Comparison of ENCODE assay signal across 13 mouse cellular contexts in the genomic region with DNA sequence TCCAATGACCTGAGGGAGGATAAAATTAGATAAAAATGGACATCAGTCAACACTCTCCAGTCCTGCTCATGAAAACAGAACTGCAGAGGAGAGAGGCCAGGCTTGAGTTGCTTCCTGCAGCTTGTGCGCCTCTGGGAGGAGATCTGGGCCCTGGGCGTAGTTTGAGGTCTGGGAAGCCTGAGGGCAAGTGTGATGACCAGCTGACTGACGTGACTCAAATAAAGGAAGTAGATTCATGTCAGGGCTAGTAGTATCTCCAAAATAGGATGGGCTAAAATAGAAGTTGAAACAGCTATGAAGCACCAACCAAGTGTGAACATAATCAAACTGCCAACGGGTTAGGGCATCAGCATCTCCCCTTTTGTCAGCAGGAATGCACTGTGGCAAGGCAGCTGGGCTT.
DNase-seq lines count a peak whose midpoint lies in the region; ATAC-seq lines count a peak whose summit lies in the region.
"Had no signal": no experiment of that assay in that cellular context is flagged by ENCODE, and none has a peak within 500 bp of the region (broad histone marks: within the 10 kb centered on the region; RNA-seq: fewer than 3 reads in every experiment).

No protein-coding gene starts in this region.

- peaks cover 6% of the 10 kb centered on the region; the same call in 1 of the 2 replicates for H3K4me1 ChIP-seq in kidney, embryonic 14.5 days (ENCODE audit: control insufficient read depth, insufficient read depth, low read length)
- H3K4me1 ChIP-seq in forebrain, embryonic 13.5 days: no peaks in the 10 kb centered on the region

- no peak overlapping the region for H3K4me3 ChIP-seq in kidney, embryonic 14.5 days (ENCODE audit: low read length)
- no peak overlapping the region for H3K4me3 ChIP-seq in forebrain, embryonic 13.5 days
- H3K4me3 ChIP-seq: embryonic facial prominence, embryonic 13.5 days; forebrain, embryonic 12.5 days; limb, embryonic 13.5 days; megakaryocyte, embryonic 14.5 days had no signal

- no peak overlapping the region for H3K27ac ChIP-seq in kidney, embryonic 14.5 days (ENCODE audit: low read depth, low read length)
- H3K27ac ChIP-seq in forebrain, embryonic 13.5 days: no peak overlapping the region
- H3K27ac ChIP-seq: embryonic facial prominence, embryonic 13.5 days; forebrain, embryonic 12.5 days; limb, embryonic 13.5 days had no signal

- H3K9ac ChIP-seq in kidney, embryonic 14.5 days (ENCODE audit: low read depth, low read length): no peak overlapping the region
- H3K9ac ChIP-seq in forebrain, embryonic 13.5 days: no peak overlapping the region
- H3K9ac ChIP-seq: embryonic facial prominence, embryonic 13.5 days; forebrain, embryonic 12.5 days; limb, embryonic 13.5 days had no signal

- WGBS in kidney, embryonic 14.5 days: 92% methylated on average over 4 of the region's 4 CpGs
- WGBS in forebrain, embryonic 13.5 days: 92% methylated on average over 4 of the region's 4 CpGs

- no peaks in the 10 kb centered on the region for H3K9me3 ChIP-seq in kidney, embryonic 14.5 days (ENCODE audit: control insufficient read depth, low read length)
- H3K9me3 ChIP-seq in forebrain, embryonic 13.5 days (replicated peaks): no peaks in the 10 kb centered on the region
- H3K9me3 ChIP-seq: embryonic facial prominence, embryonic 13.5 days; forebrain, embryonic 12.5 days; limb, embryonic 13.5 days; megakaryocyte, embryonic 14.5 days had no signal

- no peaks in the 10 kb centered on the region for H3K27me3 ChIP-seq in kidney, embryonic 14.5 days (ENCODE audit: control insufficient read depth, insufficient read depth, low read length)
- H3K27me3 ChIP-seq in forebrain, embryonic 13.5 days: no peaks in the 10 kb centered on the region
- H3K27me3 ChIP-seq: embryonic facial prominence, embryonic 13.5 days; forebrain, embryonic 12.5 days; limb, embryonic 13.5 days had no signal

- H3K4me2 ChIP-seq in kidney, embryonic 14.5 days (replicated peaks; ENCODE audit: low read depth, low read length): no peak overlapping the region
- no peak overlapping the region for H3K4me2 ChIP-seq in forebrain, embryonic 13.5 days
- H3K4me2 ChIP-seq: embryonic facial prominence, embryonic 13.5 days; forebrain, embryonic 12.5 days; limb, embryonic 13.5 days had no signal

- H3K36me3 ChIP-seq in kidney, embryonic 14.5 days (ENCODE audit: control insufficient read depth, insufficient read depth, low read length): no peaks in the 10 kb centered on the region
- H3K36me3 ChIP-seq in forebrain, embryonic 13.5 days (ENCODE audit: poor library complexity, severe bottlenecking): no peaks in the 10 kb centered on the region
- H3K36me3 ChIP-seq: embryonic facial prominence, embryonic 13.5 days; forebrain, embryonic 12.5 days; limb, embryonic 13.5 days had no signal

- ATAC-seq in kidney, embryonic 14.5 days (ENCODE audit: low FRiP score, low TSS enrichment): no peak
- no peak for ATAC-seq in forebrain, embryonic 13.5 days

- peak; percentile 13 for DNase-seq in kidney, adult 11 months
- peak; percentile 11 for DNase-seq in spleen, adult 12 weeks (ENCODE audit: low spot score)
- DNase-seq in spleen, postnatal 14 days (ENCODE audit: low spot score in 2 of 2): no peak
- peak; percentile 58 for DNase-seq in lung, postnatal 36 days
- DNase-seq in cerebellum, postnatal 36 days: no peak
- DNase-seq: cerebellum, postnatal 14 days; layer of hippocampus, postnatal 36 days had no signal

Comparison
In these comparisons a context has a peak if more than half of its experiments do, and no peak if none do; other contexts are left out.
1. DNase-seq: peak in kidney, adult 11 months (single experiment), spleen, adult 12 weeks (single experiment) and lung, postnatal 36 days (single experiment); none in spleen, postnatal 14 days (0 of 2) and cerebellum, postnatal 36 days (0 of 2).